ENCODE assay signal across 9 mouse cellular contexts in genomic region chr6:125274841-125275563, GRCm38 (mm10). TPM values are rescaled to one million over a fixed set of nuclear protein-coding genes. Genes with fewer than 3 reads are reported as not detected.
DNase-seq lines count a peak whose midpoint lies in the region; ATAC-seq and TF ChIP-seq lines count a peak whose summit lies in the region.
"Had no signal": no experiment of that assay in that cellular context is flagged by ENCODE, and none has a peak within 500 bp of the region (broad histone marks: within the 10 kb centered on the region; RNA-seq: fewer than 3 reads in every experiment).

No protein-coding gene starts in this region.

- no peak overlapping the region for H3K27ac ChIP-seq in intestine, embryonic 14.5 days (ENCODE audit: low read depth)
- H3K27ac ChIP-seq in intestine, embryonic 15.5 days, result no peak overlapping the region
- H3K27ac ChIP-seq in limb, embryonic 14.5 days (replicated peaks; ENCODE audit: low read depth, low read length), result no peak overlapping the region
- no peak overlapping the region for H3K27ac ChIP-seq in stomach, postnatal 0 days (replicated peaks)
- H3K27ac ChIP-seq in forebrain, embryonic 11.5 days (ENCODE audit: low read depth, low read length), result no peak overlapping the region
- H3K27ac ChIP-seq: embryonic facial prominence, embryonic 13.5 days had no signal

- no peak for TF ChIP-seq POLR2A in brain, embryonic 14.5 days (IDR thresholded peaks at IDR 0.05; ENCODE audit: borderline replicate concordance, extremely low read depth, insufficient read depth, insufficient read length, poor library complexity, severe bottlenecking)
- no peak for TF ChIP-seq POLR2A in limb, embryonic 14.5 days (IDR thresholded peaks at IDR 0.05; ENCODE audit: borderline replicate concordance, extremely low read depth, insufficient read depth, insufficient read length)

- WGBS in intestine, embryonic 14.5 days, result 55% methylated on average over 15 of the region's 15 CpGs
- WGBS in intestine, embryonic 15.5 days, result 56% methylated on average over 15 of the region's 15 CpGs
- WGBS in limb, embryonic 14.5 days, result 59% methylated on average over 15 of the region's 15 CpGs
- WGBS in stomach, postnatal 0 days, result 52% methylated on average over 15 of the region's 15 CpGs
- 63% methylated on average over 15 of the region's 15 CpGs for WGBS in forebrain, embryonic 11.5 days

- H3K9ac ChIP-seq in intestine, embryonic 14.5 days (ENCODE audit: low read length), result no peak overlapping the region
- no peak overlapping the region for H3K9ac ChIP-seq in intestine, embryonic 15.5 days
- H3K9ac ChIP-seq in limb, embryonic 14.5 days (ENCODE audit: low read depth, low read length, severe bottlenecking), result no peak overlapping the region
- H3K9ac ChIP-seq in stomach, postnatal 0 days (ENCODE audit: low read length), result no peak overlapping the region
- no peak overlapping the region for H3K9ac ChIP-seq in forebrain, embryonic 11.5 days (ENCODE audit: low read length)
- H3K9ac ChIP-seq: embryonic facial prominence, embryonic 13.5 days had no signal

- H3K4me1 ChIP-seq in intestine, embryonic 14.5 days (replicated peaks; ENCODE audit: control insufficient read depth, insufficient read depth, low read length), result peaks cover 4% of the 10 kb centered on the region
- peaks cover 8% of the 10 kb centered on the region; the same call in 1 of the 2 replicates for H3K4me1 ChIP-seq in intestine, embryonic 15.5 days (replicated peaks)
- H3K4me1 ChIP-seq in limb, embryonic 14.5 days (ENCODE audit: control insufficient read depth, insufficient read depth, low read length), result peaks cover 4% of the 10 kb centered on the region; the same call in 1 of the 2 replicates
- no peaks in the 10 kb centered on the region for H3K4me1 ChIP-seq in stomach, postnatal 0 days (replicated peaks; ENCODE audit: control insufficient read depth, insufficient read depth)
- H3K4me1 ChIP-seq in forebrain, embryonic 11.5 days (replicated peaks; ENCODE audit: control insufficient read depth, insufficient read depth, low read length), result no peaks in the 10 kb centered on the region

- TF ChIP-seq EP300 in stomach, postnatal 0 days (optimal IDR thresholded peaks at IDR 0.05), result no peak

- peak; percentile 38; the same call in 1 of the 2 replicates for TF ChIP-seq CTCF in brain, embryonic 14.5 days (IDR thresholded peaks at IDR 0.05; ENCODE audit: borderline replicate concordance, extremely low read depth, insufficient read depth, insufficient read length)
- TF ChIP-seq CTCF in stomach, postnatal 0 days (IDR thresholded peaks at IDR 0.05; ENCODE audit: low read depth), result peak; percentile 80

- no peak for ATAC-seq in intestine, embryonic 14.5 days (replicated peaks; ENCODE audit: low FRiP score, low TSS enrichment, low read depth)
- ATAC-seq in intestine, embryonic 15.5 days, result no peak
- no peak for ATAC-seq in limb, embryonic 14.5 days (ENCODE audit: low FRiP score, low read depth)
- 0 out of 2 replicates have a peak, but pooled peaks have one; percentile 31 for ATAC-seq in stomach, postnatal 0 days (ENCODE audit: low FRiP score, low TSS enrichment)
- no peak for ATAC-seq in forebrain, embryonic 11.5 days (replicated peaks; ENCODE audit: low FRiP score)

- no peaks in the 10 kb centered on the region for H3K27me3 ChIP-seq in intestine, embryonic 14.5 days (replicated peaks; ENCODE audit: control insufficient read depth, insufficient read depth, low read length)
- no peaks in the 10 kb centered on the region for H3K27me3 ChIP-seq in intestine, embryonic 15.5 days (replicated peaks)
- H3K27me3 ChIP-seq in limb, embryonic 14.5 days (ENCODE audit: control insufficient read depth, insufficient read depth, low read length), result no peaks in the 10 kb centered on the region
- H3K27me3 ChIP-seq in stomach, postnatal 0 days (ENCODE audit: control insufficient read depth, insufficient read depth, low read length), result no peaks in the 10 kb centered on the region
- no peaks in the 10 kb centered on the region for H3K27me3 ChIP-seq in forebrain, embryonic 11.5 days (ENCODE audit: control insufficient read depth, insufficient read depth, low read length)
- H3K27me3 ChIP-seq: embryonic facial prominence, embryonic 13.5 days had no signal

- no peaks in the 10 kb centered on the region for H3K9me3 ChIP-seq in intestine, embryonic 14.5 days (ENCODE audit: control insufficient read depth, low read length)
- no peaks in the 10 kb centered on the region for H3K9me3 ChIP-seq in intestine, embryonic 15.5 days
- no peaks in the 10 kb centered on the region for H3K9me3 ChIP-seq in limb, embryonic 14.5 days (ENCODE audit: control insufficient read depth, low read length)
- H3K9me3 ChIP-seq in stomach, postnatal 0 days (ENCODE audit: control insufficient read depth, low read length), result no peaks in the 10 kb centered on the region
- H3K9me3 ChIP-seq in forebrain, embryonic 11.5 days (ENCODE audit: control insufficient read depth, low read length), result no peaks in the 10 kb centered on the region
- H3K9me3 ChIP-seq: embryonic facial prominence, embryonic 13.5 days had no signal

- H3K4me3 ChIP-seq in intestine, embryonic 14.5 days (ENCODE audit: low read depth, low read length), result no peak overlapping the region
- no peak overlapping the region for H3K4me3 ChIP-seq in intestine, embryonic 15.5 days (replicated peaks)
- no peak overlapping the region for H3K4me3 ChIP-seq in limb, embryonic 14.5 days (replicated peaks; ENCODE audit: low read length)
- no peak overlapping the region for H3K4me3 ChIP-seq in stomach, postnatal 0 days (ENCODE audit: low read depth, low read length)
- H3K4me3 ChIP-seq in forebrain, embryonic 11.5 days (ENCODE audit: low read depth, low read length), result no peak overlapping the region
- H3K4me3 ChIP-seq: embryonic facial prominence, embryonic 13.5 days had no signal

- H3K4me2 ChIP-seq in intestine, embryonic 14.5 days (ENCODE audit: low read length), result no peak overlapping the region
- H3K4me2 ChIP-seq in intestine, embryonic 15.5 days (replicated peaks), result no peak overlapping the region
- H3K4me2 ChIP-seq in limb, embryonic 14.5 days (replicated peaks; ENCODE audit: low read depth, low read length, severe bottlenecking), result no peak overlapping the region
- H3K4me2 ChIP-seq in stomach, postnatal 0 days (replicated peaks; ENCODE audit: low read depth), result no peak overlapping the region
- H3K4me2 ChIP-seq in forebrain, embryonic 11.5 days (ENCODE audit: low read depth, low read length, severe bottlenecking), result no peak overlapping the region
- H3K4me2 ChIP-seq: embryonic facial prominence, embryonic 13.5 days had no signal

- peak; percentile 66 for DNase-seq in intestine, embryonic 14.5 days (ENCODE audit: low spot score)
- DNase-seq in urinary bladder, postnatal 4 days (ENCODE audit: low spot score in 2 of 2), result peak; percentile 47 to 65
- DNase-seq in urinary bladder, adult 18-20 months (ENCODE audit: low spot score in 2 of 2), result no peak
- peak; percentile 70 for DNase-seq in brain, embryonic 14.5 days (ENCODE audit: low read depth)
- peak; percentile 46 for DNase-seq in limb, embryonic 14.5 days (ENCODE audit: low spot score)
- DNase-seq in stomach, postnatal 0 days (ENCODE audit: low spot score), result peak; percentile 56
- DNase-seq in forebrain, embryonic 11.5 days (ENCODE audit: low spot score), result no peak

- no peaks in the 10 kb centered on the region for H3K36me3 ChIP-seq in intestine, embryonic 14.5 days (ENCODE audit: control insufficient read depth, insufficient read depth, low read length)
- H3K36me3 ChIP-seq in intestine, embryonic 15.5 days, result no peaks in the 10 kb centered on the region
- no peaks in the 10 kb centered on the region for H3K36me3 ChIP-seq in limb, embryonic 14.5 days (ENCODE audit: control insufficient read depth, insufficient read depth, low read length)
- H3K36me3 ChIP-seq in stomach, postnatal 0 days (ENCODE audit: control insufficient read depth, insufficient read depth, low read length), result no peaks in the 10 kb centered on the region
- H3K36me3 ChIP-seq in forebrain, embryonic 11.5 days (ENCODE audit: control insufficient read depth, insufficient read depth, low read length), result no peaks in the 10 kb centered on the region
- H3K36me3 ChIP-seq: embryonic facial prominence, embryonic 13.5 days had no signal

RNA-seq across cellular contexts. Expression of gene Tuba3a, which starts 10.8 kb away (rescaled TPM):
- 0.12 TPM in 1 of 2 replicates, not detected in the other for polyA plus RNA-seq in intestine, embryonic 14.5 days (2014; fragmentation: Nextera tagmentation; extraction: Ambion mirVana)
- polyA plus RNA-seq in intestine, embryonic 15.5 days (2015; fragmentation: Nextera tagmentation; extraction: Ambion mirVana), result 0.14 TPM in 1 of 2 replicates, not detected in the other
- polyA plus RNA-seq in brain, embryonic 14.5 days (2012; rRNA removed), result not detected in 2 replicates
- polyA plus RNA-seq in limb, embryonic 14.5 days (2012; rRNA removed), result 0.45 and 0.47 TPM in 2 replicates
- polyA plus RNA-seq in limb, embryonic 14.5 days (2014; fragmentation: Nextera tagmentation; extraction: Ambion mirVana), result 0.30 TPM in 1 of 2 replicates, not detected in the other
- polyA plus RNA-seq in stomach, postnatal 0 days (2015; fragmentation: Nextera tagmentation; extraction: Ambion mirVana), result 0.08 and 0.15 TPM in 2 replicates
- polyA plus RNA-seq in forebrain, embryonic 11.5 days (2014; fragmentation: Nextera tagmentation; extraction: Ambion mirVana), result not detected in 2 replicates

RNA-seq across cellular contexts. Expression of gene Cd27, which starts 38.2 kb away (rescaled TPM):
- polyA plus RNA-seq in intestine, embryonic 14.5 days (2014; fragmentation: Nextera tagmentation; extraction: Ambion mirVana), result 1.4 and 2.1 TPM in 2 replicates
- 1.4 and 1.6 TPM in 2 replicates for polyA plus RNA-seq in intestine, embryonic 15.5 days (2015; fragmentation: Nextera tagmentation; extraction: Ambion mirVana)
- polyA plus RNA-seq in brain, embryonic 14.5 days (2012; rRNA removed), result 0.15 and 0.24 TPM in 2 replicates
- polyA plus RNA-seq in limb, embryonic 14.5 days (2012; rRNA removed), result 0.22 and 0.50 TPM in 2 replicates
- 1.3 and 1.5 TPM in 2 replicates for polyA plus RNA-seq in limb, embryonic 14.5 days (2014; fragmentation: Nextera tagmentation; extraction: Ambion mirVana)
- 0.91 and 1.1 TPM in 2 replicates for polyA plus RNA-seq in stomach, postnatal 0 days (2015; fragmentation: Nextera tagmentation; extraction: Ambion mirVana)
- polyA plus RNA-seq in forebrain, embryonic 11.5 days (2014; fragmentation: Nextera tagmentation; extraction: Ambion mirVana), result 1.3 and 2.3 TPM in 2 replicates

RNA-seq across cellular contexts. Expression of gene Ltbr, which starts 38.7 kb away (rescaled TPM):
- polyA plus RNA-seq in intestine, embryonic 14.5 days (2014; fragmentation: Nextera tagmentation; extraction: Ambion mirVana), result 67.4 and 67.8 TPM in 2 replicates
- polyA plus RNA-seq in intestine, embryonic 15.5 days (2015; fragmentation: Nextera tagmentation; extraction: Ambion mirVana), result 78.6 and 83.8 TPM in 2 replicates
- 14.2 and 20.7 TPM in 2 replicates for polyA plus RNA-seq in brain, embryonic 14.5 days (2012; rRNA removed)
- 52.7 and 68.8 TPM in 2 replicates for polyA plus RNA-seq in limb, embryonic 14.5 days (2012; rRNA removed)
- 45.8 and 51.1 TPM in 2 replicates for polyA plus RNA-seq in limb, embryonic 14.5 days (2014; fragmentation: Nextera tagmentation; extraction: Ambion mirVana)
- polyA plus RNA-seq in stomach, postnatal 0 days (2015; fragmentation: Nextera tagmentation; extraction: Ambion mirVana), result 71.5 and 73.0 TPM in 2 replicates
- polyA plus RNA-seq in forebrain, embryonic 11.5 days (2014; fragmentation: Nextera tagmentation; extraction: Ambion mirVana), result 15.6 and 16.6 TPM in 2 replicates

RNA-seq across cellular contexts. Expression of gene Tapbpl, which starts 43.3 kb away (rescaled TPM):
- 5.7 and 7.1 TPM in 2 replicates for polyA plus RNA-seq in intestine, embryonic 14.5 days (2014; fragmentation: Nextera tagmentation; extraction: Ambion mirVana)
- polyA plus RNA-seq in intestine, embryonic 15.5 days (2015; fragmentation: Nextera tagmentation; extraction: Ambion mirVana), result 8.7 and 10.7 TPM in 2 replicates
- 2.7 and 3.1 TPM in 2 replicates for polyA plus RNA-seq in brain, embryonic 14.5 days (2012; rRNA removed)
- polyA plus RNA-seq in limb, embryonic 14.5 days (2012; rRNA removed), result 2.7 and 2.8 TPM in 2 replicates
- 3.4 and 3.7 TPM in 2 replicates for polyA plus RNA-seq in limb, embryonic 14.5 days (2014; fragmentation: Nextera tagmentation; extraction: Ambion mirVana)
- 8.5 and 8.6 TPM in 2 replicates for polyA plus RNA-seq in stomach, postnatal 0 days (2015; fragmentation: Nextera tagmentation; extraction: Ambion mirVana)
- 1.1 and 1.8 TPM in 2 replicates for polyA plus RNA-seq in forebrain, embryonic 11.5 days (2014; fragmentation: Nextera tagmentation; extraction: Ambion mirVana)

RNA-seq across cellular contexts. Expression of gene Scnn1a, which starts 45.5 kb away (rescaled TPM):
- 2.0 TPM in 2 replicates for polyA plus RNA-seq in intestine, embryonic 14.5 days (2014; fragmentation: Nextera tagmentation; extraction: Ambion mirVana)
- polyA plus RNA-seq in intestine, embryonic 15.5 days (2015; fragmentation: Nextera tagmentation; extraction: Ambion mirVana), result 2.6 and 3.3 TPM in 2 replicates
- polyA plus RNA-seq in brain, embryonic 14.5 days (2012; rRNA removed), result 0.54 and 0.62 TPM in 2 replicates
- 2.5 and 2.9 TPM in 2 replicates for polyA plus RNA-seq in limb, embryonic 14.5 days (2012; rRNA removed)
- polyA plus RNA-seq in limb, embryonic 14.5 days (2014; fragmentation: Nextera tagmentation; extraction: Ambion mirVana), result 1.8 and 1.9 TPM in 2 replicates
- polyA plus RNA-seq in stomach, postnatal 0 days (2015; fragmentation: Nextera tagmentation; extraction: Ambion mirVana), result 18.5 and 20.6 TPM in 2 replicates
- 0.21 and 0.28 TPM in 2 replicates for polyA plus RNA-seq in forebrain, embryonic 11.5 days (2014; fragmentation: Nextera tagmentation; extraction: Ambion mirVana)

Comparison
In these comparisons a context has a peak if more than half of its experiments do, and no peak if none do; other contexts are left out.
1. DNase-seq: peak in intestine, embryonic 14.5 days (single experiment), urinary bladder, postnatal 4 days (2 of 2), brain, embryonic 14.5 days (single experiment), limb, embryonic 14.5 days (single experiment) and stomach, postnatal 0 days (single experiment); none in urinary bladder, adult 18-20 months (0 of 2) and forebrain, embryonic 11.5 days (single experiment).